Mouse (Mus musculus): Measurements from ENCODE around the gene Hacd2. TPM values are rescaled to one million over a fixed set of nuclear protein-coding genes. Genes with fewer than 3 reads are reported as not detected.
A peak's percentile ranks its signal among the peaks of the same experiment; 100 is the strongest.

Hacd2 gene
- 10 to 100 TPM in 6 of 26 experiments, 1 to 10 TPM in 20; 2.1 to 26.0 (median 8.1) TPM for total RNA-seq (2018; cell fraction: chromatin; rRNA removed)
- 10 to 100 TPM in 20 of 26 experiments, 1 to 10 TPM in 6; 5.4 to 16.8 (median 11.6) TPM for total RNA-seq (2018; cell fraction: cytosol; rRNA removed)
- total RNA-seq (2018; cell fraction: nucleus; rRNA removed) = 10 to 100 TPM in 11 of 26 experiments, 1 to 10 TPM in 15; 4.0 to 27.4 (median 8.6) TPM
- polyA plus RNA-seq (2018) = 10.6 to 17.8 TPM (median 14.4 TPM) in 3 replicates

GRCm38 (mm10) chr16:35022242-35023137 lies at the start of gene Hacd2:
Gene Hacd2 (plus strand): TSS chr16:35022428.
- WGBS (ENCODE audit: missing documents) = 3% methylated on average over 89 of the region's 97 CpGs
- Histone ChIP-seq H3K36me3 (ENCODE audit: inconsistent target) (no peaks in the 10 kb centered on the region), H3K4me3 (ENCODE audit: inconsistent target) (peak within 1 kb of the TSS; percentile 59), H3K27ac (no peak within 1 kb of the TSS), H3K79me2 (ENCODE audit: inconsistent target) (peaks cover 14% of the 10 kb centered on the region)

- H3K4me3 ChIP-seq (ENCODE audit: inconsistent target) = no peak overlapping the region
- no peak overlapping the region for H3K27ac ChIP-seq
- WGBS (ENCODE audit: missing documents) = 93% methylated on average over 12 of the region's 12 CpGs
- no peaks in the 10 kb centered on the region for H3K79me2 ChIP-seq (ENCODE audit: inconsistent target)
- H3K36me3 ChIP-seq (ENCODE audit: inconsistent target) = no peaks in the 10 kb centered on the region
Measured at GRCm38 (mm10) chr16:34972471-34972870, 49.8 kb upstream of the Hacd2 start.

- Histone ChIP-seq H3K4me3 (ENCODE audit: inconsistent target) (no peak overlapping the region), H3K36me3 (ENCODE audit: inconsistent target) (no peaks in the 10 kb centered on the region), H3K27ac (no peak overlapping the region), H3K79me2 (ENCODE audit: inconsistent target) (no peaks in the 10 kb centered on the region)
- 42% methylated on average over 2 of the region's 2 CpGs for WGBS (ENCODE audit: missing documents)
Measured at GRCm38 (mm10) chr16:34975544-34975943, 46.7 kb upstream of the Hacd2 start.

GRCm38 (mm10) chr16:34976630-34977029 lies 45.6 kb upstream of the Hacd2 start:
- no peak overlapping the region for H3K27ac ChIP-seq
- 95% methylated on average over 13 of the region's 13 CpGs for WGBS (ENCODE audit: missing documents)
- no peaks in the 10 kb centered on the region for H3K79me2 ChIP-seq (ENCODE audit: inconsistent target)
- H3K4me3 ChIP-seq (ENCODE audit: inconsistent target) = no peak overlapping the region
- H3K36me3 ChIP-seq (ENCODE audit: inconsistent target) = no peaks in the 10 kb centered on the region

- 91% methylated on average over 7 of the region's 7 CpGs for WGBS (ENCODE audit: missing documents)
- Histone ChIP-seq H3K36me3 (ENCODE audit: inconsistent target) (no peaks in the 10 kb centered on the region), H3K27ac (no peak overlapping the region), H3K79me2 (ENCODE audit: inconsistent target) (no peaks in the 10 kb centered on the region), H3K4me3 (ENCODE audit: inconsistent target) (no peak overlapping the region)
Measured at GRCm38 (mm10) chr16:34978018-34978417, 44.2 kb upstream of the Hacd2 start.

- no peak overlapping the region for H3K27ac ChIP-seq
- no peak overlapping the region for H3K4me3 ChIP-seq (ENCODE audit: inconsistent target)
- WGBS (ENCODE audit: missing documents) = 99% methylated on average over 7 of the region's 7 CpGs
- no peaks in the 10 kb centered on the region for H3K79me2 ChIP-seq (ENCODE audit: inconsistent target)
- H3K36me3 ChIP-seq (ENCODE audit: inconsistent target) = no peaks in the 10 kb centered on the region
Measured at GRCm38 (mm10) chr16:34981009-34981408, 41.2 kb upstream of the Hacd2 start.

GRCm38 (mm10) chr16:34984203-34985030 lies 37.8 kb upstream of the Hacd2 start:
- H3K36me3 ChIP-seq (ENCODE audit: inconsistent target) = no peaks in the 10 kb centered on the region
- H3K4me3 ChIP-seq (ENCODE audit: inconsistent target) = no peak overlapping the region
- no peaks in the 10 kb centered on the region for H3K79me2 ChIP-seq (ENCODE audit: inconsistent target)
- H3K27ac ChIP-seq = no peak overlapping the region
- WGBS (ENCODE audit: missing documents) = 88% methylated on average over 11 of the region's 11 CpGs

GRCm38 (mm10) chr16:34985031-34985346 lies 37.2 kb upstream of the Hacd2 start:
- no peak overlapping the region for H3K4me3 ChIP-seq (ENCODE audit: inconsistent target)
- H3K36me3 ChIP-seq (ENCODE audit: inconsistent target) = no peaks in the 10 kb centered on the region
- no peak overlapping the region for H3K27ac ChIP-seq
- no peaks in the 10 kb centered on the region for H3K79me2 ChIP-seq (ENCODE audit: inconsistent target)
- 89% methylated on average over 2 of the region's 2 CpGs for WGBS (ENCODE audit: missing documents)

GRCm38 (mm10) chr16:34986211-34986825 lies 35.9 kb upstream of the Hacd2 start:
- Histone ChIP-seq H3K27ac (no peak overlapping the region), H3K79me2 (ENCODE audit: inconsistent target) (no peaks in the 10 kb centered on the region), H3K36me3 (ENCODE audit: inconsistent target) (no peaks in the 10 kb centered on the region), H3K4me3 (ENCODE audit: inconsistent target) (no peak overlapping the region)
- WGBS (ENCODE audit: missing documents) = 88% methylated on average over 12 of the region's 13 CpGs

- WGBS (ENCODE audit: missing documents) = 98% methylated on average over 3 of the region's 3 CpGs
- Histone ChIP-seq H3K27ac (no peak overlapping the region), H3K79me2 (ENCODE audit: inconsistent target) (no peaks in the 10 kb centered on the region), H3K36me3 (ENCODE audit: inconsistent target) (no peaks in the 10 kb centered on the region), H3K4me3 (ENCODE audit: inconsistent target) (no peak overlapping the region)
Measured at GRCm38 (mm10) chr16:34991365-34991764, 30.9 kb upstream of the Hacd2 start.

GRCm38 (mm10) chr16:34992854-34993253 lies 29.4 kb upstream of the Hacd2 start:
- no peaks in the 10 kb centered on the region for H3K79me2 ChIP-seq (ENCODE audit: inconsistent target)
- 96% methylated on average over 5 of the region's 5 CpGs for WGBS (ENCODE audit: missing documents)
- no peak overlapping the region for H3K27ac ChIP-seq
- no peaks in the 10 kb centered on the region for H3K36me3 ChIP-seq (ENCODE audit: inconsistent target)
- no peak overlapping the region for H3K4me3 ChIP-seq (ENCODE audit: inconsistent target)

- WGBS (ENCODE audit: missing documents) = 91% methylated on average over 10 of the region's 10 CpGs
- Histone ChIP-seq H3K27ac (no peak overlapping the region), H3K79me2 (ENCODE audit: inconsistent target) (no peaks in the 10 kb centered on the region), H3K36me3 (ENCODE audit: inconsistent target) (no peaks in the 10 kb centered on the region), H3K4me3 (ENCODE audit: inconsistent target) (no peak overlapping the region)
Measured at GRCm38 (mm10) chr16:34993694-34994330, 28.4 kb upstream of the Hacd2 start.

GRCm38 (mm10) chr16:34994641-34995141 lies 27.5 kb upstream of the Hacd2 start:
- no peak overlapping the region for H3K27ac ChIP-seq
- H3K36me3 ChIP-seq (ENCODE audit: inconsistent target) = no peaks in the 10 kb centered on the region
- H3K4me3 ChIP-seq (ENCODE audit: inconsistent target) = no peak overlapping the region
- 98% methylated on average over 9 of the region's 9 CpGs for WGBS (ENCODE audit: missing documents)
- H3K79me2 ChIP-seq (ENCODE audit: inconsistent target) = no peaks in the 10 kb centered on the region

GRCm38 (mm10) chr16:34996133-34996532 lies 26.1 kb upstream of the Hacd2 start:
- H3K36me3 ChIP-seq (ENCODE audit: inconsistent target) = no peaks in the 10 kb centered on the region
- no peak overlapping the region for H3K27ac ChIP-seq
- WGBS (ENCODE audit: missing documents) = 20% methylated on average over 5 of the region's 5 CpGs
- H3K4me3 ChIP-seq (ENCODE audit: inconsistent target) = no peak overlapping the region
- H3K79me2 ChIP-seq (ENCODE audit: inconsistent target) = no peaks in the 10 kb centered on the region
